Mouse (Mus musculus) forebrain, embryonic 15.5 days (tissue): ENCODE results near the gene Ank. TPM values are rescaled to one million over a fixed set of nuclear protein-coding genes. Genes with fewer than 3 reads are reported as not detected.
A peak's percentile ranks its signal among the peaks of the same experiment; 100 is the strongest.

Experiments used
- ATAC-seq: fragments of 200-750 bp; cut with Nextera tagmentation; replicated peaks from 2 replicates; pipeline ENCODE4 v1.8.0; 2017; ENCODE audit warnings: mild to moderate bottlenecking, moderate TSS enrichment, moderate library complexity
- H3K27ac ChIP-seq: fragments of 300-500 bp; sonication (generic); replicated peaks from 2 replicates; pipeline ENCODE4 v1.5.1; 2015; ENCODE audit warnings: mild to moderate bottlenecking, inconsistent platforms
- H3K27me3 ChIP-seq: fragments of 300-500 bp; sonication (generic); 2 replicates; pipeline ENCODE4 v1.6.1; 2015; ENCODE audit warnings: inconsistent platforms
- H3K36me3 ChIP-seq: fragments of 300-500 bp; sonication (generic); 2 replicates; pipeline ENCODE4 v1.6.1; 2015; ENCODE audit warnings: mild to moderate bottlenecking, inconsistent platforms
- H3K4me1 ChIP-seq: fragments of 300-500 bp; sonication (generic); 2 replicates; pipeline ENCODE4 v1.6.1; 2015; ENCODE audit warnings: inconsistent platforms
- H3K4me2 ChIP-seq: fragments of 300-500 bp; sonication (generic); replicated peaks from 2 replicates; pipeline ENCODE4 v1.6.1; 2015; ENCODE audit warnings: mild to moderate bottlenecking, inconsistent platforms
- H3K4me3 ChIP-seq: fragments of 300-500 bp; sonication (generic); 2 replicates; pipeline ENCODE4 v1.5.1; 2015; ENCODE audit warnings: mild to moderate bottlenecking, inconsistent platforms
- H3K9ac ChIP-seq: fragments of 300-500 bp; sonication (generic); replicated peaks from 2 replicates; pipeline ENCODE4 v1.6.1; 2015; ENCODE audit warnings: mild to moderate bottlenecking, inconsistent platforms
- H3K9me3 ChIP-seq: fragments of 300-500 bp; sonication (generic); 2 replicates; pipeline ENCODE4 v1.6.1; 2016; ENCODE audit warnings: inconsistent platforms
- WGBS: fragments of 180-500 bp; shearing (Covaris S2); methylation state at CpG from one replicate; pipeline ENCODE4 v1.1.7; 2015; ENCODE audit warnings: mixed read lengths; 5-methylcytosine and 5-hydroxymethylcytosine counted together
- polyA plus RNA-seq: library from polyadenylated mRNA; unstranded; fragments of >200 nt; fragmentation: Nextera tagmentation; extraction: Ambion mirVana; gene quantifications from 2 replicates; pipeline ENCODE4 v1.2.1, GENCODE M21; 2015

Ank gene
- polyA plus RNA-seq, 1 experiment from 2014 or later, result 16.7 TPM

DNA sequence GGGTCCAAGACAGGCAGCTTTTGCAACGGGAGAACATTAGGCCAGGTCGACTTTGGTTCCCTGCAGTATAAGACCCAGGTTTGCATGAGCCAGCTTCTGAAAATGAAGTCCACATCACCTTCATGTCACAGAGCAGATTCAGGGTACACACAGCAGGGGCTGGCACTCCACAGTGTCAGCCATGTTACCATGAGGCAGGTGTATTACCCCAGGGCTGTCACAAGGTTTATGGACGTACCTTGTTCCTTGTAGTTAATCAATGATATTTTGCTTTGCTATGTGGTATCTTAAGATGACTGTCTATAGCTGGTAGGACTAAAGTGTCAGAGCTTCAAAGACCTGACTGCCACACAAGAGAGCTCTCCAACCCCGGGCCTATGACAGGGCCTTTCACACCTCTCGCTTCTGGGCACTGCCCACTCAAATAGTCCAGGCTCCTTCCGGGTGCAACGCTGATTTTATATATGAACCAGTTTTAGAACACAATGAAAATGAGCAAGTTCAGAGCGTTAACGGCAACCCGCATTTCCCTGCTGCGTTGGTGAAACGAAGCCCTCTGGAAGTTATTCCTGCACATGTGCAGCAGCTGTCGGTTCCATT is 132.4 kb downstream of the Ank start:
- Histone ChIP-seq H3K4me2 (no peak overlapping the region), H3K27me3 (no peaks in the 10 kb centered on the region), H3K36me3 (peaks cover 14% of the 10 kb centered on the region), H3K9me3 (no peaks in the 10 kb centered on the region), H3K9ac (no peak overlapping the region), H3K4me3 (no peak overlapping the region), H3K4me1 (0 out of 2 replicates have a peak, but pooled peaks cover 4% of the 10 kb centered on the region), H3K27ac (no peak overlapping the region)
- WGBS, result 92% methylated on average over 13 of the region's 13 CpGs
- no peak for ATAC-seq

DNA sequence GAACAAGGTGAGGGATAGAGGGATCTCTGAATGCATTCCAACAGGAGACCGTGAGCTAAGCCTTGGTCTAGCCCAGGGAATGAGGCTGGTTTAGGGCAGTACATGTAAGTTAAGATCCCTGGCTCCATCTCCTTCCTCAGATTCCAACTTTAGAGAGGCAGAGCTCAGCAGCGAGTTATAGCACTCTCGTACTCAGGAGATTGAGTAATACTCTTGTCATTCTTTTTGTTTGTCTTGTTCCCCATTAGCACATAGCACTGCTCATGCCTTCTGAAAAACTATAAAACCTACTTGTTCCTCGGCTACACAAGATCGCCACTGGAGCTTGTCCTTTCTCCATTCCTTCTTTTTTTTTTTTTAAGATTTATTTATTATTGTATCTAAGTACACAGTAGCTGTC is 134.0 kb downstream of the Ank start:
- 0 out of 2 replicates have a peak, but pooled peaks cover under 1% of the 10 kb centered on the region for H3K4me1 ChIP-seq
- 93% methylated on average over 5 of the region's 5 CpGs for WGBS
- no peak for ATAC-seq

DNA sequence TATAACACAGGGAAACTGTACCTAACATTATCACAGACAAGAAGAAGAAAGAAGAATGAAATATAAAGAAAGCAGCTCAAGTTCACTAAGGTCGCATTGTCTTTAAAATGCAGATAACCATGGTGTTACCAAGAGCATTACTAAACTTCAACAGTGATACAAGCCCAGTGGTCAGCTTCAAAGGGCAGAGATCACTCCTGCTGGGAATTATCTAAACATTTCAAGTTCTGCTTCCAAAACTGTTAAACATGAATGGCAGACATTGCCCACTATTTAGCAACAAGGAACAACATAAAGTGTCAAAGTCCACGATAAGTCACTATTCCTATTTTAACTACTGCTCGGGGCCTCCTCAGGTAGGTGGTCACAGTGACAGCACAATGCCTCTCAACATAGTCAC is 138.1 kb downstream of the Ank start:
- WGBS, result 88% methylated on average over 3 of the region's 3 CpGs
- no peak overlapping the region for H3K4me2 ChIP-seq
- H3K36me3 ChIP-seq, result peaks cover 35% of the 10 kb centered on the region; the same call in 1 of the 2 replicates
- no peak for ATAC-seq
- no peaks in the 10 kb centered on the region for H3K27me3 ChIP-seq
- no peak overlapping the region for H3K9ac ChIP-seq
- H3K27ac ChIP-seq, result no peak overlapping the region
- no peak overlapping the region for H3K4me3 ChIP-seq
- H3K4me1 ChIP-seq, result no peaks in the 10 kb centered on the region
- no peaks in the 10 kb centered on the region for H3K9me3 ChIP-seq

More for the DNA sequence above, 134.0 kb downstream of the Ank start:
- no peak overlapping the region for H3K27ac ChIP-seq
- no peaks in the 10 kb centered on the region for H3K9me3 ChIP-seq
- no peak overlapping the region for H3K4me2 ChIP-seq
- H3K36me3 ChIP-seq, result peaks cover 10% of the 10 kb centered on the region; the same call in 1 of the 2 replicates
- no peaks in the 10 kb centered on the region for H3K27me3 ChIP-seq
- H3K4me3 ChIP-seq, result no peak overlapping the region
- H3K9ac ChIP-seq, result no peak overlapping the region

DNA sequence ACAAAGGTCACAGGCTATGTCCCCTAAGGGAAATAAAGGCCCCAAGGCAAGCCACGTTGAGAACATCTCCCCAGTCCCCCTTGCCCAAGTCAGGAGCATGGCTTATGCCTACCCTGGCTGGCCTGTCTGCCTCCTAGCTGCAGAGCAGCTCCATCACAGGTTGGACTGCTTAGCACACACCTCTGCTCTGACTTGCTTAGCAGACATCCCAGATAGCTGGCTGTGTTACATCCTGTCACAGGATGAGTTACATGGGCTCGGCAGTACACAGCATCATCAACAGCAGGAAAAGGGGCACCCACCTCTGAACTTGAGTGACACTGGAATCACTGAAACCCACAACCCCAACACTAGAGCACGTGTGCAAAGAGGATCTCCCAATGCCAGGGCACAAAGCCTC is 138.8 kb downstream of the Ank start:
- Histone ChIP-seq H3K27me3 (no peaks in the 10 kb centered on the region), H3K27ac (no peak overlapping the region), H3K4me1 (no peaks in the 10 kb centered on the region), H3K9me3 (no peaks in the 10 kb centered on the region), H3K4me2 (no peak overlapping the region), H3K9ac (no peak overlapping the region), H3K36me3 (peaks cover 35% of the 10 kb centered on the region; the same call in 1 of the 2 replicates), H3K4me3 (no peak overlapping the region)
- 88% methylated on average over 3 of the region's 3 CpGs for WGBS
- no peak for ATAC-seq

DNA sequence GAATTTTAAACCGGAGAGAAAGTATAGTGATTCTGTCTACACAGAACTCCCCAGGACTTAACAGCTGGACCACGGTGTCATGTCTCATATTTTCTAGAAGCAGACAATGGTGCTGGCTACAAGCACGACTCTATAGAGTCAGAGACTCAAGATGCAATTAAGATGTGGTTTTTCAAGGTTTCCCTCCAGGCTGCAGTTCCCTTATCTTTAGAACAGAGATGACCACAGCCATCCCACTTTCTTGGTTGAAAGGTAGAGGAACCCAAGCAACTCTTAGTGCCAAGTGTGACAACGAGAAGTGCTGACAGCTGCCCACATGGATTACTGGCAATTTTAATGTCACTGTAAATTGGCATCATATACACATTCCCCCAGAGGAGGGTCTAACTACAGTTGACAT is 143.1 kb downstream of the Ank start:
- Histone ChIP-seq H3K36me3 (peaks cover 29% of the 10 kb centered on the region; the same call in 1 of the 2 replicates), H3K27ac (no peak overlapping the region), H3K27me3 (no peaks in the 10 kb centered on the region), H3K9ac (no peak overlapping the region), H3K4me1 (peaks cover 4% of the 10 kb centered on the region; the same call in 1 of the 2 replicates), H3K9me3 (no peaks in the 10 kb centered on the region), H3K4me2 (no peak overlapping the region), H3K4me3 (no peak overlapping the region)
- WGBS, result 81% methylated on average over 4 of the region's 4 CpGs
- no peak for ATAC-seq

DNA sequence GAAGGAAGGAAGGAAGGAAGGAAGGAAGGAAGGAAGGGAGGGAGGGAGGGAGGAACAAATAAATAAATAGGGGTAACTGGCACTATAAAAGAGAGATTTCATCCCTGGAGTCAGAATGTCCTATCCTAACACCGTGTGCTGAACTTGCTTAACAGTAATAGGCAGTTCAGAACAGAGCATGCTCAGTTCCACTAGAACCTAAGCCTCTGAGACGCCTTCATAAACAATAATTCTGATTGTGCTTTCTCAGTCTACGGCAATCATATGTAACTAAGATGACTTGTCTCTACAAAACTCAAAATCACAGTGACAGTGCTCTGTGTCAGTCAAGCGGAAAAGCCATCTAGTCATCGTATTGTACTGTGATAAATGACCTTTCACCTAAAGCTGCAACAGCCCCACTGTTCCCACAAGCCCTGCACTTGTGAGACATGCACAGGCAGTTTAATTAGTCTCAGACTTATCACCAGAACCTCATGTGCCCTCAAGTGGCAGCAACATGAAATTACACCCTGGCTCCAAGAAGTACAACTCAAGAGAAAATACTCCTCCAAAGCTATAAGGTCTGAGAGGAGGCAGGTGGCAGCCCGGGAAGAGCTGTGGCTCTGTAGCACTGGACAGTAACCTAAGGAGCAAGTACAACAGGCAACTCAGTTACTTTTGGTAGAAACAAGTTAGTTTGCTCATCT is 146.2 kb downstream of the Ank start:
- peaks cover 22% of the 10 kb centered on the region for H3K36me3 ChIP-seq
- WGBS, result 42% methylated on average over 6 of the region's 6 CpGs
- no peak overlapping the region for H3K9ac ChIP-seq
- ATAC-seq, result peak; percentile 85
- H3K9me3 ChIP-seq, result no peaks in the 10 kb centered on the region
- no peaks in the 10 kb centered on the region for H3K27me3 ChIP-seq
- no peak overlapping the region for H3K27ac ChIP-seq
- no peak overlapping the region for H3K4me3 ChIP-seq
- no peak overlapping the region for H3K4me2 ChIP-seq
- H3K4me1 ChIP-seq, result peaks cover 4% of the 10 kb centered on the region; the same call in 1 of the 2 replicates

DNA sequence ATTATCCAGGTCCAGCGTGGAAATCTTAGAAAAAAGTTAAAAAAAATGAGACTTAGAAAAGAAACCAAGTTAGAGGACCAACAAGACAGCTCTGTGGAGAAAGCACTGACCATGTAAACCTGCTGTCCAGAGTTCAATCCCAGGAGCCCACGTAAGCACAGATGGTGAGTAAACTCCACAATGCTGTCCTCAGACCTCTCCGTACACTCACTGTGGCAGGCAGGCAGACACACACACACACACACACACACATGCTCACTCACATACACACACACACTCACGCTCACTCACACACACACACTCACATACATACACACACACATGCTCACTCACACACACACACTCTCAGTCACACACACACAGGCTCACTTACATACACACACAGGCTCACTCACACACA is 146.8 kb downstream of the Ank start:
- Histone ChIP-seq H3K9me3 (no peaks in the 10 kb centered on the region), H3K9ac (no peak overlapping the region), H3K27me3 (no peaks in the 10 kb centered on the region), H3K4me3 (no peak overlapping the region), H3K4me2 (no peak overlapping the region), H3K27ac (no peak overlapping the region), H3K4me1 (peaks cover 4% of the 10 kb centered on the region; the same call in 1 of the 2 replicates), H3K36me3 (peaks cover 21% of the 10 kb centered on the region)
- ATAC-seq, result 0 out of 2 replicates have a peak, but pooled peaks have one; percentile 24
- 93% methylated on average over 4 of the region's 4 CpGs for WGBS

DNA sequence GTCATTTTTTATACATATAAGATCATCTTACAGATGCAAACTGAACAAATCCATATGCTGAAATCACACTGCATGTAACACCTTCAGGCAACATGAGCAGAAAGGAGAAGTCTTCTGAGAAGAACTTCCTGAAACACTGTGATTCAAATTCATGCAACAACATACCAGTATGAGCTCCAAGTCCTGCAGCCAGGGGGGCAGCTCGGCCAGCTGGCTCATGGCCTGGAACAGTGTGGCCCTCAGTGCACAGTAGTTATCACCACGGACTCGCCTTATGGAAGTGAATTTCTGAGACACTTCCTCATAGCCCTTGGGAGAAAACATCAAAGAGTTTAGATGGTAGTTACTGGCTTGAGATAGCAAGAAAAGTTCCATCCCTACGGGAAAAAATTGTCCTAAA is 149.7 kb downstream of the Ank start:
- ATAC-seq, result no peak
- WGBS, result 83% methylated on average over 4 of the region's 4 CpGs
- H3K27me3 ChIP-seq, result no peaks in the 10 kb centered on the region
- H3K9ac ChIP-seq, result no peak overlapping the region
- H3K4me3 ChIP-seq, result no peak overlapping the region
- no peak overlapping the region for H3K27ac ChIP-seq
- no peaks in the 10 kb centered on the region for H3K9me3 ChIP-seq
- peaks cover 4% of the 10 kb centered on the region; the same call in 1 of the 2 replicates for H3K4me1 ChIP-seq
- peaks cover 24% of the 10 kb centered on the region for H3K36me3 ChIP-seq
- no peak overlapping the region for H3K4me2 ChIP-seq

DNA sequence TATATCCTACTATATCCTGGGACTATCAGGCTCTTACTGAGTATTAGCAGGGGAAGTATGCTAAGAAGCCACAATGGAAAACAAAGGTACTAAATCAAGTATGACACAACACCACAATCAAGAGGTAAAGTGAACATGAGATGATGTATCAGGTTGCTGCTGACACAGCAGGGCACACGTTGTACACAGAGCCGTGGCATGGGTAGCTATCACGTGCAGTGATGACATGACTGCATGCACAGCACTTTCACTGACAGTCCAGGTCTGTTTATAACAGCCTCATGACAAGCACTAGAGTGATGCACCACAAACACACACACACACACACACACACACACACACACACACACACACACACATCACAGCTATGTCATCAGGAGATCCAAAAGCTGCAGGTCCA is 150.8 kb downstream of the Ank start:
- Histone ChIP-seq H3K4me2 (no peak overlapping the region), H3K9ac (no peak overlapping the region), H3K27ac (no peak overlapping the region), H3K27me3 (no peaks in the 10 kb centered on the region), H3K36me3 (peaks cover 24% of the 10 kb centered on the region), H3K4me3 (no peak overlapping the region), H3K9me3 (no peaks in the 10 kb centered on the region), H3K4me1 (peaks cover 4% of the 10 kb centered on the region; the same call in 1 of the 2 replicates)
- ATAC-seq, result no peak
- 96% methylated on average over 3 of the region's 3 CpGs for WGBS

DNA sequence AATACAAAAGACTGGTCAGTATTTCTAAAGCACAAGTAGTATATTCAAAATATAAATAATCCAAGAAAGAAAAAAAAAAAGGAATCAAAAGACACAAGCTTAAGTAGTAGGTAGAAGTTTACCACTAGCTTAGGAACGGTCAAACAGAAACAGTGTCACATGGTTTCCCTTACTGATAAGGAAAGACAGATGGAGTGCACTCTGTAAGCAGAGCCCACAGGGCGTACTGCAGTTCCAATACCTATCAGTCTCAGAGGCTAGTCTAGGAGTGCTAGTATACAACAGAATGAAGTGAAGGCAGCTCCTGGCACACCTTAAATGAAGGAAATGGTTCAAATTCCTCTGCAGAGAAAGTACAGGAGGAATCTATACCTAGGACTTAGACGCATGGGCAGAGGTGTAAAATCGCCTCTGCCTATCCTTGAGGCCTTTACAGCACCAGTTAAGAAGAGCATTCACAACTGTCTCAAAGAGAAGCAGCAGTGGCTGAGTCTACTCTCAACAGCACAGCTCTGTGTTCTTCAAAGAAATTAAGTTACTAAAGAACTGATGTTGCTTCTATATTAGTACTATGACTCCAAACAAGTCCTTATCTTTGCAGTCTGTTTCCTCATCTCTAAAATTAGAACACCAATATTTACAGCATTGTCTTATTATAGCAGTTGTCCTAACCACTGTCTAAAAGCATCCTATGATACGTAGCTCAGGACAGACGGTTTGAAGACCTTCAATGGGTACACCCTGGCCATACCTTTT is 152.5 kb downstream of the Ank start:
- H3K4me1 ChIP-seq, result no peaks in the 10 kb centered on the region
- H3K27me3 ChIP-seq, result no peaks in the 10 kb centered on the region
- no peak overlapping the region for H3K9ac ChIP-seq
- no peak overlapping the region for H3K4me2 ChIP-seq
- H3K27ac ChIP-seq, result no peak overlapping the region
- WGBS, result 89% methylated on average over 6 of the region's 6 CpGs
- peaks cover 32% of the 10 kb centered on the region for H3K36me3 ChIP-seq
- no peaks in the 10 kb centered on the region for H3K9me3 ChIP-seq
- no peak overlapping the region for H3K4me3 ChIP-seq
- ATAC-seq, result no peak

DNA sequence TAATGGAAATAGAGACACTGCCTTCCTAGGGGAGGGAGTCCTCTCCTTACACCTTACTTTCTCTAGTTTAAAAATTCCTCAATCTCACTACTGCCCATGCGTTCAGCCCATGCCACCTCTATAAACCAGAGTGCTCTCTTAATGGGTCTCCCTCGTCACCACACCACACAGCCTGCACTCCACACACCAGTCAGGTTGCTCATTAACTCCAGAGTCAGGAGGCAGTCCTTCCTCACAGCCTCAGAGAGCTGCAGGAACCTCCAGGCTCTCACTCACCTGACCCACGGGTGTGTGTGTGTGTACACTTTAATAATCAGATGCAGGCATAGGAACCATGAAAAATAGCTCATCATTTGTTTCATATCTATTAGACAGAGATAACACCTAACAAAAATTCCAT is 153.2 kb downstream of the Ank start:
- WGBS, result 83% methylated on average over 3 of the region's 3 CpGs
- no peaks in the 10 kb centered on the region for H3K4me1 ChIP-seq
- ATAC-seq, result no peak
- no peaks in the 10 kb centered on the region for H3K9me3 ChIP-seq
- no peak overlapping the region for H3K4me3 ChIP-seq
- H3K9ac ChIP-seq, result no peak overlapping the region
- peaks cover 29% of the 10 kb centered on the region for H3K36me3 ChIP-seq
- H3K4me2 ChIP-seq, result no peak overlapping the region
- no peaks in the 10 kb centered on the region for H3K27me3 ChIP-seq
- H3K27ac ChIP-seq, result no peak overlapping the region
